Mouse (Mus musculus) intestine, embryonic 16.5 days (tissue): ENCODE results near the gene Eml1. TPM values are rescaled to one million over a fixed set of nuclear protein-coding genes. Genes with fewer than 3 reads are reported as not detected.

Experiments
- ATAC-seq: fragments of 200-750 bp; cut with Nextera tagmentation; 2 replicates; pipeline ENCODE4 v1.8.0; 2017; ENCODE audit warnings: moderate TSS enrichment, moderate library complexity
- H3K27ac ChIP-seq: fragments of 300-500 bp; sonication (generic); 2 replicates; pipeline ENCODE4 v1.5.1; 2014; ENCODE audit warnings: mild to moderate bottlenecking, low read length
- H3K27me3 ChIP-seq: fragments of 300-500 bp; sonication (generic); replicated peaks from 2 replicates; pipeline ENCODE4 v1.6.1; 2014; ENCODE audit warnings: low read length, control low read depth, mixed read lengths; ENCODE audit not compliant: control insufficient read depth, insufficient read depth
- H3K36me3 ChIP-seq: fragments of 300-500 bp; sonication (generic); 2 replicates; pipeline ENCODE4 v1.6.1; 2014; ENCODE audit warnings: low read length, control low read depth; ENCODE audit not compliant: control insufficient read depth, insufficient read depth
- H3K4me1 ChIP-seq: fragments of 300-500 bp; sonication (generic); 2 replicates; pipeline ENCODE4 v1.6.1; 2014; ENCODE audit warnings: low read length, control low read depth, mixed read lengths; ENCODE audit not compliant: control insufficient read depth, insufficient read depth
- H3K4me2 ChIP-seq: fragments of 300-500 bp; sonication (generic); 2 replicates; pipeline ENCODE4 v1.6.1; 2014; ENCODE audit warnings: low read depth, low read length, control low read depth
- H3K4me3 ChIP-seq: fragments of 300-500 bp; sonication (generic); 2 replicates; pipeline ENCODE4 v1.5.1; 2014; ENCODE audit warnings: mild to moderate bottlenecking, low read length
- H3K9ac ChIP-seq: fragments of 300-500 bp; sonication (generic); 2 replicates; pipeline ENCODE4 v1.6.1; 2014; ENCODE audit warnings: low read depth, low read length
- H3K9me3 ChIP-seq: fragments of 300-500 bp; sonication (generic); 2 replicates; pipeline ENCODE4 v1.6.1; 2016; ENCODE audit warnings: low read length, control low read depth; ENCODE audit not compliant: control insufficient read depth
- WGBS: fragments of 180-500 bp; shearing (Covaris S2); extraction: QIAGEN DNeasy Blood & Tissue Kit; methylation state at CpG from one replicate; pipeline ENCODE4 v1.1.7; 2014; 5-methylcytosine and 5-hydroxymethylcytosine counted together
- polyA plus RNA-seq: library from polyadenylated mRNA; unstranded; fragments of >200 nt; fragmentation: Nextera tagmentation; extraction: Ambion mirVana; gene quantifications from 2 replicates; pipeline ENCODE4 v1.2.1, GENCODE M21; 2015

Eml1 gene
- polyA plus RNA-seq = 63.7 and 67.4 TPM in 2 replicates

- 61% methylated on average over 19 of the region's 19 CpGs for WGBS
- Histone ChIP-seq H3K4me3 (peak within 1 kb of the TSS; percentile 20), H3K36me3 (no peaks in the 10 kb centered on the region), H3K27ac (peak within 1 kb of the TSS; percentile 73), H3K9me3 (no peaks in the 10 kb centered on the region), H3K27me3 (no peaks in the 10 kb centered on the region), H3K9ac (peak within 1 kb of the TSS; percentile 43; the same call in 1 of the 2 replicates), H3K4me1 (peaks cover 36% of the 10 kb centered on the region), H3K4me2 (peak within 1 kb of the TSS; percentile 13; the same call in 1 of the 2 replicates)
- peak; percentile 54 for ATAC-seq
Measured at GRCm38 (mm10) chr12:108370596-108371428, at the start of gene Eml1. Gene Eml1, plus strand, starts transcription at chr12:108370957.

GRCm38 (mm10) chr12:108326401-108326800 is 44.4 kb upstream of the Eml1 start:
- no peak overlapping the region for H3K27ac ChIP-seq
- no peak for ATAC-seq
- H3K27me3 ChIP-seq = peaks cover 24% of the 10 kb centered on the region
- H3K4me3 ChIP-seq = no peak overlapping the region
- peaks cover 14% of the 10 kb centered on the region for H3K4me1 ChIP-seq
- no peaks in the 10 kb centered on the region for H3K36me3 ChIP-seq
- H3K9ac ChIP-seq = no peak overlapping the region
- no peaks in the 10 kb centered on the region for H3K9me3 ChIP-seq
- WGBS = 58% methylated on average over 5 of the region's 5 CpGs
- H3K4me2 ChIP-seq = no peak overlapping the region

- H3K27ac ChIP-seq = no peak overlapping the region
- peak overlapping the region; percentile 46 for H3K4me3 ChIP-seq
- H3K4me1 ChIP-seq = peaks cover 17% of the 10 kb centered on the region
- no peaks in the 10 kb centered on the region for H3K9me3 ChIP-seq
- peaks cover 24% of the 10 kb centered on the region for H3K27me3 ChIP-seq
- 1% methylated on average over 66 of the region's 66 CpGs for WGBS
- ATAC-seq = peak; percentile 30
- peak overlapping the region; percentile 79 for H3K4me2 ChIP-seq
- H3K9ac ChIP-seq = peak overlapping the region; percentile 55
- H3K36me3 ChIP-seq = no peaks in the 10 kb centered on the region
Measured at GRCm38 (mm10) chr12:108327889-108328491, 42.8 kb upstream of the Eml1 start.

GRCm38 (mm10) chr12:108333056-108333455 is 37.7 kb upstream of the Eml1 start:
- Histone ChIP-seq H3K4me3 (peak overlapping the region; percentile 52), H3K4me2 (peak overlapping the region; percentile 100), H3K27ac (0 out of 2 replicates have a peak overlapping the region, but pooled peaks have one; percentile 58), H3K4me1 (peaks cover 18% of the 10 kb centered on the region), H3K36me3 (no peaks in the 10 kb centered on the region), H3K9me3 (no peaks in the 10 kb centered on the region), H3K9ac (peak overlapping the region; percentile 64), H3K27me3 (peaks cover 16% of the 10 kb centered on the region)
- ATAC-seq = peak; percentile 51
- under 1% methylated on average over 16 of the region's 16 CpGs for WGBS

- peak overlapping the region; percentile 58; the same call in 1 of the 2 replicates for H3K27ac ChIP-seq
- peak overlapping the region; percentile 52 for H3K4me3 ChIP-seq
- peak overlapping the region; percentile 64 for H3K9ac ChIP-seq
- no peaks in the 10 kb centered on the region for H3K36me3 ChIP-seq
- no peaks in the 10 kb centered on the region for H3K9me3 ChIP-seq
- ATAC-seq = peak; percentile 61
- peak overlapping the region; percentile 100 for H3K4me2 ChIP-seq
- peaks cover 14% of the 10 kb centered on the region for H3K4me1 ChIP-seq
- peaks cover 12% of the 10 kb centered on the region for H3K27me3 ChIP-seq
- whole genome bisulfite sequencing = under 1% methylated on average over 22 of the region's 22 CpGs
Measured at GRCm38 (mm10) chr12:108333481-108333882, 37.3 kb upstream of the Eml1 start.

GRCm38 (mm10) chr12:108333895-108334445 is 36.8 kb upstream of the Eml1 start, which contains the start of gene Cyp46a1:
Gene Cyp46a1, plus strand, starts transcription at chr12:108334381.
- peak within 1 kb of the TSS; percentile 100 for H3K4me2 ChIP-seq
- peak within 1 kb of the TSS; percentile 58; the same call in 1 of the 2 replicates for H3K27ac ChIP-seq
- H3K9me3 ChIP-seq = no peaks in the 10 kb centered on the region
- peak within 1 kb of the TSS; percentile 66 for H3K4me3 ChIP-seq
- under 1% methylated on average over 41 of the region's 56 CpGs for WGBS
- H3K27me3 ChIP-seq = peaks cover 7% of the 10 kb centered on the region
- peak; percentile 91 for ATAC-seq
- peak within 1 kb of the TSS; percentile 74 for H3K9ac ChIP-seq
- H3K4me1 ChIP-seq = peaks cover 16% of the 10 kb centered on the region
- H3K36me3 ChIP-seq = no peaks in the 10 kb centered on the region

- Histone ChIP-seq H3K9me3 (no peaks in the 10 kb centered on the region), H3K4me3 (peak overlapping the region; percentile 66), H3K4me1 (peaks cover 14% of the 10 kb centered on the region), H3K9ac (peak overlapping the region; percentile 74), H3K27ac (no peak overlapping the region), H3K27me3 (peaks cover 4% of the 10 kb centered on the region; the same call in 1 of the 2 replicates), H3K36me3 (no peaks in the 10 kb centered on the region), H3K4me2 (peak overlapping the region; percentile 100)
- 2% methylated on average over 32 of the region's 32 CpGs for WGBS
- ATAC-seq = no peak
Measured at GRCm38 (mm10) chr12:108334529-108334928, 36.2 kb upstream of the Eml1 start.

GRCm38 (mm10) chr12:108338572-108339190 is 32.1 kb upstream of the Eml1 start:
- no peak overlapping the region for H3K9ac ChIP-seq
- ATAC-seq = no peak
- H3K9me3 ChIP-seq = no peaks in the 10 kb centered on the region
- peaks cover 7% of the 10 kb centered on the region for H3K4me1 ChIP-seq
- H3K36me3 ChIP-seq = no peaks in the 10 kb centered on the region
- no peak overlapping the region for H3K4me3 ChIP-seq
- H3K27me3 ChIP-seq = 0 out of 2 replicates have a peak, but pooled peaks cover 4% of the 10 kb centered on the region
- no peak overlapping the region for H3K4me2 ChIP-seq
- H3K27ac ChIP-seq = no peak overlapping the region
- 23% methylated on average over 14 of the region's 14 CpGs for WGBS
